Mouse (Mus musculus) gastrocnemius, adult 2 months (tissue): ENCODE results near the gene Runx1. TPM values are rescaled to one million over a fixed set of nuclear protein-coding genes. Genes with fewer than 3 reads are reported as not detected.

Source experiments
- DNase-seq: peaks from one replicate; pipeline ENCODE4 v3.0.0; 2022
- H3K27ac ChIP-seq: fragments of 200-600 bp; 2 replicates; pipeline ENCODE4 v1.8.1; 2022; ENCODE audit warnings: mild to moderate bottlenecking
- H3K4me3 ChIP-seq: fragments of 200-600 bp; 2 replicates; pipeline ENCODE4 v1.8.1; 2022; ENCODE audit warnings: mild to moderate bottlenecking, moderate library complexity
- CTCF ChIP-seq: fragments of 200-600 bp; IDR thresholded peaks from 2 replicates; pipeline ENCODE4 v1.8.1; 2022; ENCODE audit warnings: antibody characterized with exemption, mild to moderate bottlenecking, moderate library complexity
- intact Hi-C: fragments of 180-260 bp; cut with DNase I; formaldehyde crosslinking; loops from one replicate; pipeline ENCODE4 v1.15.1; 2025
- total RNA-seq, 2 experiments: library from RNA; stranded (reverse); gene quantifications; 2 replicates each; pipeline ENCODE4 v1.2.3; 2021

Runx1 gene
- total RNA-seq, 2 experiments from 2014 or later = 2.2 to 4.0 TPM

DNA sequence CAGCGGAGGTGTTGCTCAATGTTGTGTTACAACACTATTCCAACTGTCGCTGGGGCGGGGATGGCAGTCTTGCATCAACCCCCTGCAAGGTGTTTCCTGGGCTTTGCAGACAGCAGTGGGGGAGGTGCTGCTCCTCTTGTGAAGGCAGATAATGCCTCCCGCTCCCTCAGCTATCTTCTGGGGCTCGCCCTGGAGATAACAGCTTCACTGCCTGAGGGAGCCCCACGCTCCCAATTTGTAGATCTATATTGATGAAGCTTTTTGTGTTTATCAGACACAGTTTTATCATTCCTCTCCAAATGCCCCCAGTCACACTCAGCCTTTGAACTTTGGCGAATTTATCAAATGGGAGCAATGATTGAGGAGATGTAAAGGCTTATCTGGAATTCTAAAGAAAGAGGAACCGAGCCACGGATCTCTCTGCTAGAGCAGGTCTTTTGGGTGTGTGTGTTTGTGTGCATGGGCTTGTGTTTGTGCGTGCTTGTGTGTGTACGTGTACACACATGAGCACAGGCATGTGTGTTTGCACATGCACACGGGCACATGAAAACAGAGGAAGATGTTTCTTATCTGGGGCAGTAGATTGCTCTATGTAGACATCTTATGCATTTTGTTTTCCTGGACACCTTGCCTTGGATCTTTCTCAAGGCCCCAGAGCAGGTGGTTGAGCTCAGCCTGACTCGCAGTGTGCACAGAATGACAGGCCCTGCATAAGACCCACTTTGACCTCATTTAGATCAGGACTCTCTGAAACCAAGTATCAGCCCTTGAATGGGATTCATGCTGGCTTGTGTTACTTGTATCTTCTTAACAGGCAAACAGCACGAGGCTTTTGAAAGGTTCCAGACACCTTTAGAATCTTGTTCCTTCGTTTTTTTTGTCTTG is 110.1 kb downstream of the Runx1 start:
- no peak overlapping the region for H3K27ac ChIP-seq
- intact Hi-C loops = no loop called here
- no peak overlapping the region for H3K4me3 ChIP-seq
- no peak for DNase-seq
- no peak for TF ChIP-seq CTCF

DNA sequence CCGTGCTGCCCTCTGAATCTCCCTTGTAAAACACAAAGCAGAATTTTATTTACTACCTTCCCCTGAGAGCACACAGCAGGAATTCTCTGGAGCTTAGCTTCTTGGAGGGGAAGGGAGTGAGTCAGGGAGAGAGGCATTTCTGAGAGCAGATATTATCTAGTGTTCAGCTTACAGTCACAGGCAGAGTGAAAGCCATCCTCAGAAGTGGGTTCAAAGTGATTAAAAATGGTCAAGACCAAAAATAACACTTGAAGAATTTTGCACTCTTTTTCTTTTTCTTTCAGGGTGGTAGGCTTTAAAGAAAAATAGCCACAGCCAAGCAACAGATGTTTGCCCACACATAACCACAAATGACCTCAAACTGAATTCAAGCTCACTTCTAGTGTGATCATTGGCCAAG is 115.8 kb downstream of the Runx1 start:
- H3K27ac ChIP-seq = no peak overlapping the region
- DNase-seq = no peak
- no peak overlapping the region for H3K4me3 ChIP-seq
- no peak for TF ChIP-seq CTCF
- intact Hi-C loops = no loop called here

DNA sequence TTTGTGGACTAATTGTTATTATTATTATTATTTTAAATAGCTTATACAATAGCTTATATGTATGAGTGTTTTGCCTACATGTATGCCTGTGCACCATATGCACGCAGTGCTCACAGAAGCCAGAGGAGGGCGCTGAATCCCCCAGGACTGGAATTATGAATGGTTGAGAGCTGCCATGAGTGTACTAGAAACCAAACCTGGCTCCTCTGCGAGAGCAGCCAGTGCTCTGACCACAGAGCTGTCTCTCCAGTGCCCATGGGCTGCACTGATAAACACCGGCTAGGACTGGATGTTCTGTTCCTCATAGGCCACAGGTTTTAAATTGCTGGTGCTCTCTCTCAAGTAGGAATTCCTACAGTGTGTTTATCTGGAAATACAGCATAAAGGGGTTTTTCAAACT is 117.2 kb downstream of the Runx1 start:
- DNase-seq = no peak
- peak; percentile 6; the same call in 1 of the 2 replicates for TF ChIP-seq CTCF
- Histone ChIP-seq H3K4me3 (no peak overlapping the region), H3K27ac (no peak overlapping the region)
- intact Hi-C loops = no loop called here

DNA sequence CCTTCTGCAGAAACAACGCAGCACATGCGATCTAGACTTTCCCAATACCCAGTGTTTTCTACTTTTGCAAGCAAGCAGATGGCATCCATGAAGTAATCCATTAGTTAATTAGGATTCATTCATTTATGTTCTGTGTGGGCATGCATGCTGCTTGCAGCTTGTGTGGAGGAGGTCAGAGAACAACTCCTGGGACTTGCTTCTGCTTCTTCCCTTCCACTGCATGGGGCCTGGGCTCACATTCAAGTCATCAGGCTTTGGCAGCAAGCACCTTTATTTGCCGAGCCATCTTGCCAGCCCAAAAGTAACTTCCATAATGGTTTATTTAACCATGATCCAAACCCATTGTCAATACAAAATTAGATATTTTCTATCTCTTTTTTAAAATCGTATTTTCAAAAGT is 118.2 kb downstream of the Runx1 start:
- Histone ChIP-seq H3K4me3 (no peak overlapping the region), H3K27ac (no peak overlapping the region)
- DNase-seq = no peak
- no peak for TF ChIP-seq CTCF
- intact Hi-C loops = no loop called here

- no peak for TF ChIP-seq CTCF
- Histone ChIP-seq H3K4me3 (no peak overlapping the region), H3K27ac (no peak overlapping the region)
- no peak for DNase-seq
- intact Hi-C loops = no loop called here
Observed at GRCm38 (mm10) chr16:92707146-92707545, 118.8 kb downstream of the Runx1 start.

DNA sequence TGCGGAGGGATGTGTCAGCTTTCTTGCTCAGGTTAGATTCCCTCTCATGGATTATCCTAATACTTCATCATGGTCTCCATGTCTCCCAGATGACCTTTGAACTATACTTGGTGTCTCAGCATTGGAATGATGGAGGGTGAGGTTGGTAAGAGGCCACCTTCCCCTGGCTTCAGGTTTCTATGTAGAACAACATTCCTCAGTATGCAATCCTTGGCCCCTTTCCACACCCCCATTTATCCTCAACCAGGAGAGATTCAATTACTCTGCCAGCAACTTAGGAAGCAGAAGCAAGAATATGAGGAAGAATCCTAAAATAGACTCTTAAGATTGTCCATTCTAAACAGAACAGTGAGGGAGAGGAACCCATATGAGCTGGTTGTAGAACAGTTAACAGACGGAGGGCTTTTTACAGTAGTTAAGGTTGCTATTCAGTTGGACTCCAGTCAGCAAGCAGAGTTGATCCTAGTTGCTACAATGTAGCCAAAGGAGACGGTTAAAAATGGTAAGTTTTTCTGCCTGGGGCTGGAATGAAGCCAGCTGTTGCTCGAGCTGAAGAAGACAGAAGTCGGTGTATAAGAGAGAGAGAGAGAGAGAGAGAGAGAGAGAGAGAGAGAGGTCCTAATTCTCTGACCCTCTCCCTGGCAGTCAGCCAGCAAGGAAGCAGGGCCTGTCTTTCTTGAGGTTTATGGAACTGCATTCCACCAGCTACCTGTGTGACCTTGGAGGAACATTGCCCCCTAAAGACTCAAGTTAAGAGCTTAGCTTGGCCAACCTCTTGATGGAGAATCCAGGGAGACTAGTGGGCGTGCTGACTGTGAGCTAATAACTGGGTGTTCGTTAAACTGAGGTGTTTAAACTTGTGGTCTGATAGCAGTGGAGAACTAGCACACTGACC is 120.1 kb downstream of the Runx1 start:
- no peak for DNase-seq
- intact Hi-C loops = no loop called here

DNA sequence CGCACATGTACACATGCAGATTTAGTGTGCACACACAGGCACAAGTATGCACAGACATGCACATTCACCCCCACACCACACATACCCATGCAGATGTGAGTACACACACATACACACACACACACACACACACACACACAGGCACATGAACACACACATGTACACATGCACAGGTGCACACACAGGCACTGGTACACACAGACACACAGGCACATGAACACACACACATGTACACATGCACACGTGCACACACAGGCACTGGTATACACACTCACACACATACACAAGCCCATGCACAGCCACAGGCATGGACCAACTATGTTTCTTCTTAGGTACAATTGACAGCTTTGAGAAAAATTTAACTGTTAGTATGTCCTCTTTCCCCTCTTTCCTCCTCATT is 122.1 kb downstream of the Runx1 start:
- intact Hi-C loops = no loop called here
- no peak for DNase-seq
- Histone ChIP-seq H3K4me3 (no peak overlapping the region), H3K27ac (no peak overlapping the region)
- no peak for TF ChIP-seq CTCF

More for the DNA sequence above, 120.1 kb downstream of the Runx1 start:
- TF ChIP-seq CTCF = no peak
- no peak overlapping the region for H3K4me3 ChIP-seq
- H3K27ac ChIP-seq = no peak overlapping the region

- H3K4me3 ChIP-seq = no peak overlapping the region
- no peak for DNase-seq
- no peak for TF ChIP-seq CTCF
- intact Hi-C loops = loop anchor here (2.0 to 10.0 kb wide), 3 partner anchors 135 to 845 kb away; no protein-coding TSS in a partner anchor
- H3K27ac ChIP-seq = no peak overlapping the region
Observed at GRCm38 (mm10) chr16:92699531-92700397, 126.2 kb downstream of the Runx1 start.

GRCm38 (mm10) chr16:92698612-92698998 is 127.3 kb downstream of the Runx1 start:
- H3K27ac ChIP-seq = peak overlapping the region; percentile 85
- TF ChIP-seq CTCF = peak; percentile 93
- peak; percentile 95 for DNase-seq
- H3K4me3 ChIP-seq = peak overlapping the region; percentile 86
- intact Hi-C loops = loop anchor here (1.0 to 10.0 kb wide), 6 partner anchors 134 to 846 kb away; no protein-coding TSS in a partner anchor

DNA sequence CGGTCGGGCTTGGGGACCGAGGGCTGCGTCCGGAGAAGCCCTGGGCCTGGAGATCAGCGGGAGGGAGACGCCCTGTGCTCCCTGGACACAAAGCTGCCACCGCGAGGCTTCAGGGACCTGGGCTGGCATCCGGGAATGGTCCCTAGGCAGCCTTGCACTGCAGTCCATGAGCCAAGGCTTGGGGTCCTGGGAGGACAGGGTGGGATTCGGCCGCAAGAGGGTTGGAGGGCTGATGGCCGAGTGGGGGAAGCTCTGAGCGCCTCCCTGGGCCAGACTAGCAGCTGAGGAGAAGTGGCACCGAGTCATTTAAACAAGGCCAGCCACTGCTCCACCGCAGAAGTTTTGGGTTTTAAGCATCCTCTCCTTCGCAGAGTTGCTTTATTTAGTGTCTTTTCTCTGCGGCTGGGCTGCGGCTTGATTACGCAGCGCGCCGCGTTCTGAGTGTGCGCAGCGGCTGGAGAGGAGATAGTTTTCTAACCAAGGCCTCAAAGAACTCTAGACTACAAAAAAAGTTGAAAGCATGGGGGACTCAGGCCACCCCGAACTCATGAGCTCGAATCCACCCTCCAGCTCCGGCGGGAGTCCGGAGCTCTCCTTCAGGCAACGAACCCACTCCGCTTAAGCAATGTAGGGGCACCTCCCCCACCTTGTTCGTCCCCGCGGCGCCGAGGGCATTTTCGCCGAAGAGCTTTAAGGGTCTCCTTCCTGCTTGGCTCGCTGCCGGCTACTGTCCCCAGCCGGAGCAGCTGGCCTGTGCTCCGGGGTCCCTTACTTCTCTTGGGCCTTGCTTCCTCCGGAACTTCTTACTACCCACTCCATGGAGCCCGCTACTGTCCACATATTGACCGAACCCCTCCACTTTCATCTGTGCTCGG is 128.0 kb downstream of the Runx1 start:
- intact Hi-C loops = loop anchor here (1.0 to 10.0 kb wide), 6 partner anchors 133 to 847 kb away; no protein-coding TSS in a partner anchor
- Histone ChIP-seq H3K4me3 (peak overlapping the region; percentile 86), H3K27ac (peak overlapping the region; percentile 85)
- DNase-seq = peak; percentile 68
- TF ChIP-seq CTCF = no peak

DNA sequence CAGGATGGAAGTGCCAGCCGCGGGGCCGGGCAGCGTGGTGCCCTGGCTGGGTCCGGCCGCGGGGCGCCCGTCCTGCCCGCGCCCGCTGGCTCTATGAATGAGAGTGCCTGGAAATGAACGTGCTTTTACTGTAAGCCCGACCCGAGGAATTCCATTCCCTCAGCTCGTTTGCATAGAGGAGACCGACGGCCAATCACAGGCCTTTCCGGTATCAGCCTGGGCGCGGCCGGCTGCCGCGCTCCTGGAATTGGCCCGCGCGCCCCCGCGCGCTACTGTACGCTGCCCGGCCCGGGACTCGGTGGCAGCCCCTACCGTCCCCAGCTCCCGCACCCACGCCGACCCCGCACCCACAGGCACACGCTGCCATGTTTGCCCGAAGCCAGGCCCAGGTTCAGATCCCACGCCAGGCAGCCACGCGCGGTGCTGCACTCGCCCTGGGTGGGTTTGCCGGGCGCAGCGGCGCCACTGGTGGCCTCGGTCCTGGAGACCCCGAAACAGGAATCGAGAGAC is 128.7 kb downstream of the Runx1 start:
- TF ChIP-seq CTCF = no peak
- Histone ChIP-seq H3K4me3 (peak overlapping the region; percentile 86), H3K27ac (peak overlapping the region; percentile 85)
- intact Hi-C loops = loop anchor here (5.0 to 10.0 kb wide), 2 partner anchors 255 to 848 kb away; no protein-coding TSS in a partner anchor
- DNase-seq = peak; percentile 89
